Mouse (Mus musculus): ENCODE results near the gene Zdhhc11. TPM values are rescaled to one million over a fixed set of nuclear protein-coding genes. Genes with fewer than 3 reads are reported as not detected.
"Not testable (repeated sequence)": the region's sequence is repeated elsewhere in the genome, so short reads cannot be mapped to it uniquely, and the experiment has no call there.

The Zdhhc11 gene
- polyA plus RNA-seq, 1 experiment: not detected

DNA sequence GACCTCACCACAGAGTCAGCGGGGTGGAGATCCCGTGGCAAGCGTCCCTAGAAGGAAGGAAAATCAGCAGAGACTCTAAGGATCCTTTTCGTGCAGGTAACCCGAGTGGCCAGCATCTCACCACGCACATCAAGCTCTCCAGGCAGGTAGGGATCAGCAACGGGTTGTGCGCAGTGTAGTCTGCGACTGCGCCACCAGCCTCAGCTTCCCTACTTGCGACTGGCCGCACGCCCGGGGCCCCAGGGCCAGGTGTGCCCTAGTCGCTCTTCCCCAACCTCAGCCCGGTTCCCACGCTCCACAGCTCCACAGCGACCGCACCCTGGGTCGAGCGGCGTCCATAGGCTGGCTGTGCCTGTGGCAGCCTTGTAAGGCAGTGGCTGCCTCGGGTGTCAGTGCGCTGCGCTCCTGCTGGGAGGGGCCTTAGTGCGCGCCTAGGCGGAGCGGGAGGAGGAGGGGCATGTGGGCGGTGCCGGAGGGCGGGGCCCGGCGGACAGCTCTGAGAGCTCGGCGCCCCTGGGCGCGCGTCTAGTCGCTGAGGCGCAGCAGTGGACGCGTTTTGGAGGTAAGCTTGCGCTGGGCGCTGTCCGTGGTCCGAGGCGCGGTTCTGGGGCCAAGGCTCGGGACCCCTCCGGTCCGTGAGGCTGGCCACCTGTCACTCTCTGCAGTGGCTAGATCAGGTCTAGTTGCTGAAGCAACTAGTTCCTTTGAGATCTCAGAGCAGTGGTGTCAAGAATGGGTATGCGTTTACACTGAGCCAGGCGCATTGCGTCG is 45.5 kb downstream of the Zdhhc11 start, which contains the start of gene Tppp:
Gene Tppp (plus strand): TSS at position 460 of the 771 bp plus-strand sequence.
- H3K27me3 ChIP-seq (ENCODE audit: control insufficient read depth, insufficient read depth, low read length): no peaks in the 10 kb centered on the region
- H3K27ac ChIP-seq (ENCODE audit: insufficient read depth, low read depth, low read length): peak within 1 kb of the TSS; percentile 71
- peak within 1 kb of the TSS; percentile 65 for H3K4me3 ChIP-seq (ENCODE audit: low read depth, low read length)
- no peak for TF ChIP-seq CTCF (IDR thresholded peaks at IDR 0.05; ENCODE audit: extremely low read depth, insufficient read length, insufficient replicate concordance, low read depth, low read length)
- peak; percentile 79 for TF ChIP-seq POLR2A (IDR thresholded peaks at IDR 0.05; ENCODE audit: low read depth, low read length)
- no peaks in the 10 kb centered on the region for H3K36me3 ChIP-seq (ENCODE audit: control insufficient read depth, insufficient read depth, low read length)
- H3K4me1 ChIP-seq (ENCODE audit: control insufficient read depth, insufficient read depth, insufficient read length, low read length): no peaks in the 10 kb centered on the region; the same call in none of the 2 replicates
- WGBS: under 1% methylated on average over 56 of the region's 56 CpGs

DNA sequence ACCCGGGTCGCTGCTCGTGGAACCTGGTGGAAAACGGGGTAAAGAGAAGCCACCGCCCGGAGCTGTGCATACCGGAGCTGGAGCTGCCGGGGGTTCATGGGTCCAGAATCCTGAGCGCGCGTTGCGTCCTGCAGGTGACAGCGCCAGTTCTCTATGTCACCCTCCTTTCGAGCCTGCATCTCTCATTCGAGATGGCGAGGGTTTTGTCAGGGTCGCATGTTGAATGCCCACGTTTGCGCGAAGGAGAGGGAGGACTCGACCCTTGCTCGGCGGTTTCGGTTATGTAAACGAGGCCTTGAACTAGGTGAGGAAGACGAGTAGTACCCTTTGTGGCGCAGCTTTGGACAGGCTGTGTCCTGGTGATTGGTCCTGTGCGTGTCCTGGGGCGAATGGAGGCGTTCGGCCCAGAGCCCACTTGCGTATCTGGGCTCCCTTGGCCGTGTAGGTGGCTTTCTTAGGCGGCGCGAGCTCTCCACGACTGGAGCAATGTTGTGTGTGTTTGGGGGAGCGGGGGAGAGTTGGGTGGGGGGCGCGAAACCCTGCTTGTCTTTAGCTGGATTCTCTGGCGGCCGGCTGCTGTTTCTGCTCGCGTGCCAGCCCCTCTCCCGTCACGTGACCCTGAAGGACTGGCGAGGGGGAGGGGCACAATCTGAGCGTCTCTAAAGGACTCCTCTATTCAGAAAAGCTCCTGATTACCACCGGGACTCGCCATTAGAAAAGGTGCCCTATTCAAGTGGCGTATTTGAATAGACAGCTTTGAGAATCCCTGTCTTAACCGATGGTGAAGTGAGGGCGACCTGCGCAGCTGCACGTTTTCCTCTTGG is 46.4 kb downstream of the Zdhhc11 start:
- Histone ChIP-seq H3K4me1 (ENCODE audit: control insufficient read depth, insufficient read depth, insufficient read length, low read length) (no peaks in the 10 kb centered on the region; the same call in none of the 2 replicates), H3K27ac (ENCODE audit: insufficient read depth, low read depth, low read length) (peak overlapping the region; percentile 10; the same call in 1 of the 2 replicates), H3K27me3 (ENCODE audit: control insufficient read depth, insufficient read depth, low read length) (no peaks in the 10 kb centered on the region), H3K4me3 (ENCODE audit: low read depth, low read length) (peak overlapping the region; percentile 65), H3K36me3 (ENCODE audit: control insufficient read depth, insufficient read depth, low read length) (no peaks in the 10 kb centered on the region)
- TF ChIP-seq POLR2A (IDR thresholded peaks at IDR 0.05; ENCODE audit: low read depth, low read length): no peak
- no peak for TF ChIP-seq CTCF (IDR thresholded peaks at IDR 0.05; ENCODE audit: extremely low read depth, insufficient read length, insufficient replicate concordance, low read depth, low read length)
- 1% methylated on average over 55 of the region's 55 CpGs for WGBS

DNA sequence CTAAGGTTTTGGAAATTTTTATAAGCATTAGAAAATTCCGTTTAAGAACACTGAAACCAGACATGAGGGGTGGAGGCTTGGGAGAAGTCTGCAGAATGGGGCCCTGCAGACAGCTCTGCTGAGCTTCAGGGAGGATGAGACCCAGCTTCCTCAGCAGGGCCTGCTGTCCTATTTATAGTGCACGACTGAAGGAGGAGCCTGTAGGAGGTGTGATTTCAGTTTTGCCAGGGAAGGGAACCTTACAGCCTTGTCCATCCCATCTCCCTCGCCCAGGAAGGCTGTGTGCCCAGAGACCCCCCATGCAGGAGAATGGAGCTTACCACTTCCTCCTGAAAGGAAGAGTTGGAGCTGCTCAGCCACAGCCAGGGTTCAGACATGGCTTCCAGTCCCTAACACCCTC is 47.0 kb downstream of the Zdhhc11 start:
- no peak for TF ChIP-seq CTCF (IDR thresholded peaks at IDR 0.05; ENCODE audit: extremely low read depth, insufficient read length, insufficient replicate concordance, low read depth, low read length)
- TF ChIP-seq POLR2A (IDR thresholded peaks at IDR 0.05; ENCODE audit: low read depth, low read length): no peak
- Histone ChIP-seq H3K36me3 (ENCODE audit: control insufficient read depth, insufficient read depth, low read length) (no peaks in the 10 kb centered on the region), H3K27ac (ENCODE audit: insufficient read depth, low read depth, low read length) (no peak overlapping the region), H3K4me3 (ENCODE audit: low read depth, low read length) (peak overlapping the region; percentile 65), H3K27me3 (ENCODE audit: control insufficient read depth, insufficient read depth, low read length) (no peaks in the 10 kb centered on the region), H3K4me1 (ENCODE audit: control insufficient read depth, insufficient read depth, insufficient read length, low read length) (no peaks in the 10 kb centered on the region; the same call in none of the 2 replicates)
- WGBS: 22% methylated on average over 3 of the region's 3 CpGs

DNA sequence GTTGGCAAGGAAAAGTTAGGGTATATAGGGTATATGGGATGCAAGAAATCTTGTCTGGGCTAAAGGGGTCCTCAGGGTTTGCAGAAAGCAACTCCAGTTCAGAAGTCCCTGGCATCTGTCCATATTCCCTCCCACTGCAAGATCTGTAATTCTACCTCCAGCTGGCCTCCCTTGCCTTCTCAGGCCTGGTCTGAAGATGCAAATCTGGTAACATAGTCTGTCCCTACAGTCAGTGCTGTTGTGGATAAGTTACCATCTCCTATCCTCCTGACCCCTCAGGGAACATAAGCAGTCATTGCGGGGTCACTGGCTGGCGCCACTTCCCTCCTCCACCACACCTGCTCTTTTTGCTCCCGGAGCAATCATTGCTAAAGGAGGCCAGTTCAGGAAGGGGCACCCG is 52.3 kb downstream of the Zdhhc11 start:
- WGBS: 50% methylated on average over 4 of the region's 4 CpGs
- H3K36me3 ChIP-seq (ENCODE audit: control insufficient read depth, insufficient read depth, low read length): no peaks in the 10 kb centered on the region
- H3K27ac ChIP-seq (ENCODE audit: insufficient read depth, low read depth, low read length): no peak overlapping the region
- TF ChIP-seq POLR2A (IDR thresholded peaks at IDR 0.05; ENCODE audit: low read depth, low read length): no peak
- TF ChIP-seq CTCF (IDR thresholded peaks at IDR 0.05; ENCODE audit: extremely low read depth, insufficient read length, insufficient replicate concordance, low read depth, low read length): no peak
- H3K4me1 ChIP-seq (ENCODE audit: control insufficient read depth, insufficient read depth, insufficient read length, low read length): peaks cover 11% of the 10 kb centered on the region
- H3K27me3 ChIP-seq (ENCODE audit: control insufficient read depth, insufficient read depth, low read length): no peaks in the 10 kb centered on the region
- H3K4me3 ChIP-seq (ENCODE audit: low read depth, low read length): no peak overlapping the region

DNA sequence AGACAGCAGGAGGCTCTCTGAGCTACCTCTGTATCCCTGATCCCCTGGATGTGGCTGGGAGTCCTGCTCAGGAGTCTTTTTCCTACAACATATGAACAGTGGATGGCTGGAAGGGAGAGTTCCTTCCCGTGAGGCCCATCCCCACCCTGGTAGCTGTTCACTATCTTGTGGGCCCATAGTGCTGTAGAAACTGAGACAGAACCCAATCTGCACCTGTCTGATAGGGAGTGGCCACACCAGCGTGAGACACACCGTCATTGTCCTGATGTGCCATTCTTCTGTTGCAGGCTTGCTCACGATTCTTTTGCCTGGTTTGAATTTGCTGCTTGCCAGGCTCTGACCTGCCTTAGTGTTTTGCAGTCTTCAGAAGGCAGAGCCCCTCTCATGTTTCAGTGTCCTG is 53.8 kb downstream of the Zdhhc11 start:
- TF ChIP-seq POLR2A (IDR thresholded peaks at IDR 0.05; ENCODE audit: low read depth, low read length) (no peak), CTCF (IDR thresholded peaks at IDR 0.05; ENCODE audit: extremely low read depth, insufficient read length, insufficient replicate concordance, low read depth, low read length) (no peak)
- 43% methylated on average over 4 of the region's 4 CpGs for WGBS
- Histone ChIP-seq H3K4me1 (ENCODE audit: control insufficient read depth, insufficient read depth, insufficient read length, low read length) (peaks cover 11% of the 10 kb centered on the region), H3K27ac (ENCODE audit: insufficient read depth, low read depth, low read length) (no peak overlapping the region), H3K4me3 (ENCODE audit: low read depth, low read length) (no peak overlapping the region), H3K27me3 (ENCODE audit: control insufficient read depth, insufficient read depth, low read length) (no peaks in the 10 kb centered on the region), H3K36me3 (ENCODE audit: control insufficient read depth, insufficient read depth, low read length) (peaks cover 3% of the 10 kb centered on the region; the same call in 1 of the 2 replicates)

DNA sequence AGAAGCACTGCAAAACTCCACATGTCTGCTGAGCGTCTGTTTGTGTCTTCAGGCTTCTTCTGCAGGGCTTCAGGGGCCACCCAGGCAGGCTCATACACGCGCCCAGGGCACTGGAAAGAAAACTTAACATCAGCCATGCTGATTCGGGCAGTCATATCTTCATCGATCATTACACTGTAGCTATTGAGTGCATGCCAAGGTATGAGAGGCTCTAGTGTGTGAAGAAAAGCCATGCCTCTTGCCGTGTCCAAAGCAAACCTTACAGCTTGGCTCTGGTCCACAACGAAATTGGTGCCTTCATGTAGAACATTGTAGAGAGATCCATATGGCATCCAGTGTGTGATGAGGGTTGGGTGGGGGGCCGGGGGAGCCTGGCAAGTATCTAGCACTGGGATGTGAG is 55.4 kb downstream of the Zdhhc11 start:
- 45% methylated on average over 8 of the region's 8 CpGs for WGBS
- not testable (repeated sequence) for H3K27ac ChIP-seq (ENCODE audit: insufficient read depth, low read depth, low read length); H3K27me3 ChIP-seq (ENCODE audit: control insufficient read depth, insufficient read depth, low read length); H3K36me3 ChIP-seq (ENCODE audit: control insufficient read depth, insufficient read depth, low read length); H3K4me3 ChIP-seq (ENCODE audit: low read depth, low read length)
- peaks cover 12% of the 10 kb centered on the region for H3K4me1 ChIP-seq (ENCODE audit: control insufficient read depth, insufficient read depth, insufficient read length, low read length)

Data from small intestine, adult 2 months (tissue).